Mouse (Mus musculus) forebrain, postnatal 0 days (tissue): Measurements from ENCODE around the gene Bsn. TPM values are rescaled to one million over a fixed set of nuclear protein-coding genes. Genes with fewer than 3 reads are reported as not detected.
A peak's percentile ranks its signal among the peaks of the same experiment; 100 is the strongest.

Experiments used
- ATAC-seq: fragments of 200-750 bp; cut with Nextera tagmentation; 2 replicates; pipeline ENCODE4 v1.8.0; 2017; ENCODE audit warnings: mild to moderate bottlenecking, moderate library complexity
- DNase-seq: peaks from one replicate; pipeline ENCODE4 v3.0.0-alpha.2; 2015
- H3K27ac ChIP-seq: fragments of 300-500 bp; sonication (generic); 2 replicates; pipeline ENCODE4 v1.5.1; 2014; ENCODE audit warnings: low read depth, mild to moderate bottlenecking, antibody characterized with exemption, low read length, moderate library complexity, mixed read lengths
- H3K27me3 ChIP-seq: fragments of 300-500 bp; sonication (generic); 2 replicates; pipeline ENCODE4 v1.6.1; 2014; ENCODE audit warnings: mild to moderate bottlenecking, low read length, mixed read lengths; ENCODE audit not compliant: insufficient read depth
- H3K36me3 ChIP-seq: fragments of 300-500 bp; sonication (generic); 2 replicates; pipeline ENCODE4 v1.6.1; 2014; ENCODE audit warnings: mild to moderate bottlenecking, moderate library complexity; ENCODE audit not compliant: insufficient read depth
- H3K4me1 ChIP-seq: fragments of 300-500 bp; sonication (generic); 2 replicates; pipeline ENCODE4 v1.6.1; 2014; ENCODE audit warnings: antibody characterized with exemption; ENCODE audit not compliant: insufficient read depth
- H3K4me2 ChIP-seq: fragments of 300-500 bp; sonication (generic); 2 replicates; pipeline ENCODE4 v1.6.1; 2014; ENCODE audit warnings: low read depth, mild to moderate bottlenecking, moderate library complexity
- H3K4me3 ChIP-seq: fragments of 300-500 bp; sonication (generic); 2 replicates; pipeline ENCODE4 v1.5.1; 2014; ENCODE audit warnings: low read depth, low read length, mixed read lengths
- H3K9ac ChIP-seq: fragments of 300-500 bp; sonication (generic); 2 replicates; pipeline ENCODE4 v1.6.1; 2014; ENCODE audit warnings: mild to moderate bottlenecking
- H3K9me3 ChIP-seq: fragments of 300-500 bp; sonication (generic); 2 replicates; pipeline ENCODE4 v1.6.1; 2016; ENCODE audit warnings: low read length
- CTCF ChIP-seq: sonication (generic); IDR thresholded peaks from 2 replicates; pipeline ENCODE4 v1.5.1; 2016; ENCODE audit warnings: antibody characterized with exemption, control low read depth, low read depth
- WGBS: fragments of 180-500 bp; shearing (Covaris S2); extraction: QIAGEN DNeasy Blood & Tissue Kit; methylation state at CpG from one replicate; pipeline ENCODE4 v1.1.7; 2014; 5-methylcytosine and 5-hydroxymethylcytosine counted together
- polyA plus RNA-seq: library from polyadenylated mRNA; unstranded; fragments of >200 nt; fragmentation: Nextera tagmentation; extraction: Ambion mirVana; gene quantifications from 2 replicates; pipeline ENCODE4 v1.2.1, GENCODE M21; 2015
- total RNA-seq: library from RNA; depleted of rRNA; stranded (reverse); fragments of >200 nt; gene quantifications from 2 replicates; pipeline ENCODE4 v1.2.3, GENCODE M21; 2014; rRNA removed

Bsn gene
- total RNA-seq = 27.4 and 34.1 TPM in 2 replicates
- polyA plus RNA-seq = 3.0 and 5.5 TPM in 2 replicates

DNA sequence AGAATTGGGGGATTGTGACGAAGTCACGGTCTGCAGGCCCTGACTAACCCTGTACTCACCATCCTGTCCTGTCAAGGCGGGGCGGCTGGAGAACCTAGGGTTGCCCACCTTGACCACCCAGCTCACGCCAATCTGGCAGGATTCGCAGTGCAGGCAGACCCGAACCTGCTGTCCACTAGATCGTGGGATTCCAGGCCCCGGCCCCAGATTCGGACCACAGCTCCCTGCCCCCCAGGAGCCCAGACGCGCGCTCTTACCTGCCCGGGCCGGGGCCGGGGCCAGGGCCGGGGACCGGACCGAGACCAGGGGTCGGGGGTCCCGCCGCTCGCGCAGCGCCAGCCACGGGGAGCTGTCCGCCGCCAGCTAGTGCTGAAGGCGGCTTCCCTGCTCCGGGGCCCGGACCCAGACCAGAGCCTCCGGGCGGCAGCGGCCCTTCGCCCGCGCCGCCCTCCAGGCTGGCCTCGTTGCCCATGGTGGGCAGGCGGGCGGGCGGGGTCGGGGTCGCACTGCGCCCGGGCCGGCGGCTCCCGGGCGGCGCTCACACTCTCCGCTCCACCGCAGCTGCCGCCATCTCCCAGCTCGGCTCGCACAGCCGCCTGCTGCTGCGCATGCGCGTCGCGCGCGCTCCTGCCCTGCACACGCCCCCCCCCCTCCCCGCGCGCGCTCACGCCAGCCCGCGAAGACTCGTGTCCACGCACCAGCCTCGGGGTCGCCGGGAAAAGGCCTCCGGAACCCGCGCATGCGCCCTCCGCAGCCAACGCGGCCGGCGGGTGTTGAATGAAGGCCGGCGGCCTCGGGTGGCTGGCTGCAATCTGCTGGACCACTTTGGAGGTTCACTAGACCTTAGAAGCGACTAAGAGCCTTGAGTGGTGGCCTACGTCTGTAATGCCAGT is at the start of gene Bsn:
Bsn (minus strand) TSS at position 598 of the 893 bp plus-strand sequence.
- Histone ChIP-seq H3K4me2 (peak within 1 kb of the TSS; percentile 83), H3K27ac (peak within 1 kb of the TSS; percentile 74), H3K4me3 (peak within 1 kb of the TSS; percentile 98), H3K4me1 (peaks cover 8% of the 10 kb centered on the region; the same call in 1 of the 2 replicates), H3K9me3 (no peaks in the 10 kb centered on the region), H3K36me3 (no peaks in the 10 kb centered on the region), H3K27me3 (no peaks in the 10 kb centered on the region), H3K9ac (peak within 1 kb of the TSS; percentile 93)
- DNase-seq = peak; percentile 92
- ATAC-seq = peak; percentile 91
- TF ChIP-seq CTCF = no peak
- WGBS = 2% methylated on average over 88 of the region's 91 CpGs

DNA sequence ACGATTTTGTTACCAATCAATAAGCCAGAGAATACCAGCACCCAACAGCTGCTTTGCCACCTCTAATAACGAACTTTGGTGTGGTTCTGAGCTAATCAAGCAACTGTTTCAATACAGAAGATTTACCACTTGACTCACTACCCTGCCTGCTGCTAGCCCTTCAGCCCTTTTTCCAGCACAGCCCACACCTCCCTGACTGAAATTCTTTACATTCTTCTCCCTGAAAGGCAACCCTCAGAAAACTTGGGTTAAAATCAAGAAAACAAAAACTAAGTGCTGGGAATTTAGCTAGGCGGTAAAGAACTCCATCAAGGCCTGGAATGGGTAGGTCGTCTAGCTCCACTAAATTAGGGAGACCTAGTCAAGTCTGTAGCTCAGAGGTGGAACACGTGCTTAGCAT is 49.8 kb upstream of the Bsn start:
- Histone ChIP-seq H3K4me3 (no peak overlapping the region), H3K4me1 (no peaks in the 10 kb centered on the region), H3K36me3 (0 out of 2 replicates have a peak, but pooled peaks cover 13% of the 10 kb centered on the region), H3K4me2 (no peak overlapping the region), H3K27me3 (no peaks in the 10 kb centered on the region), H3K27ac (no peak overlapping the region), H3K9me3 (no peaks in the 10 kb centered on the region), H3K9ac (no peak overlapping the region)
- TF ChIP-seq CTCF = no peak
- no peak for ATAC-seq
- WGBS = 70% methylated on average over 5 of the region's 5 CpGs
- DNase-seq = no peak

DNA sequence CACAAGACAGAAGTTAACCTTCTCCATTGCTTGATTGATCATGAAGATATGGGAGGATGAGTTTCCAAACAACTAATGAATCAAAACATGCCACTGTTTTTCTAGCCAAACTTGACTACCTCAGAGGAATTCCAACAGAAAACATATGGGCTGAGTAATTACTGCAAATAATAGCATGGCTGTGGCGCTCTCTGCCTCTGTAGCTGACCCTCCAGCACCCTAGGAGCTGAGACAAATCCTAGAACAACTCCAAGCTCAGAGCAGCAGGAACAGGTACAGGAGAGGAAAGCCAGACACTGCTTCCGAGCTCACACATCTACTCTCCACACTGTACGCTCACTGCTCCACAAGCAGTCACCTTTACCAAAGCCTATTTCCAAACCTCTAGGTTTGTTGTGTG is 48.6 kb upstream of the Bsn start:
- Histone ChIP-seq H3K4me2 (no peak overlapping the region), H3K4me1 (no peaks in the 10 kb centered on the region), H3K9ac (no peak overlapping the region), H3K9me3 (no peaks in the 10 kb centered on the region), H3K36me3 (peaks cover 15% of the 10 kb centered on the region; the same call in 1 of the 2 replicates), H3K27ac (no peak overlapping the region), H3K27me3 (no peaks in the 10 kb centered on the region), H3K4me3 (no peak overlapping the region)
- TF ChIP-seq CTCF = no peak
- DNase-seq = no peak
- ATAC-seq = no peak
- WGBS = 86% methylated on average over 3 of the region's 3 CpGs

DNA sequence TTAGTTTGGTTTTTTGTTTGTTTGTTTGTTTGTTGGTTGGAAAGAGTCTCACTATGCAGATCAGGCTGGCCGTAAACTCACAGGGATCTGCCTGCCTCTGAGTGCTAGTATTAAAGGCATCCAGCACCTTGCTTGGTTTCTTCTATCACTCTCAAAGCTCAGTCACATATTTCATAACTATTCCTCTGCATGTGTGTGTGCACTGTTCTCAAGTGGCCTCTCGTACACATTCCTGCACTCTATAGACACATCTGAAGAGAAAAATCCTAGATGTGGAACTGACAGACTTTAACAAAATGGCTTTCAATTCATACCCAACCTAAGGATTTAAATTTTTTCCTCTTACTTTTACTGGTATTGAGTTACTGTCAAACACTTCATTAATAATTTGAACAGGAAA is 48.2 kb upstream of the Bsn start:
- Histone ChIP-seq H3K9ac (no peak overlapping the region), H3K9me3 (no peaks in the 10 kb centered on the region), H3K27ac (no peak overlapping the region), H3K4me3 (no peak overlapping the region), H3K4me2 (no peak overlapping the region), H3K27me3 (no peaks in the 10 kb centered on the region), H3K4me1 (no peaks in the 10 kb centered on the region), H3K36me3 (peaks cover 15% of the 10 kb centered on the region; the same call in 1 of the 2 replicates)
- DNase-seq (no peak), ATAC-seq (no peak)
- TF ChIP-seq CTCF = no peak
- WGBS = 89% methylated on average over 2 of the region's 2 CpGs

DNA sequence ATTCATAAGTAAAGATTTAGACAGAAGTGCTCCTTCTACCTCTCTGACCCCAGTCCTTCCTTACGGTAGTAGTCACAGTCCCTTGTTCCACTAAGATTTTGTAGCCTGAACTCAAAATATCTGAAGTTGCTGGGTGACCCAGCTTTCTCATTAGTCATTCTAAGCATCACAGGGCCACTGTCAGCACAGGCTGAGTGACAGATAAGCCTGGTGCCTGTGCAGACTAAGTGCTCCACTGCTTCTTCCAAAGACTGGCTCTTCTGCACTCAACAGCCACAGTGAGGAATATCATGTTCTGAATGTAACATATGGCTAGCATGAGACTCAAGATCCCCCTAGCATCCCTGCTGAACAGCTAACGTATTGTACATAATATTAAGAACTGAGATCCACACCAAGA is 44.5 kb upstream of the Bsn start:
- H3K9ac ChIP-seq = no peak overlapping the region
- ATAC-seq (no peak), DNase-seq (no peak)
- no peak overlapping the region for H3K4me3 ChIP-seq
- H3K4me1 ChIP-seq = no peaks in the 10 kb centered on the region
- H3K36me3 ChIP-seq = peaks cover 12% of the 10 kb centered on the region
- no peaks in the 10 kb centered on the region for H3K9me3 ChIP-seq
- 76% methylated on average over 2 of the region's 2 CpGs for WGBS
- no peak overlapping the region for H3K27ac ChIP-seq
- TF ChIP-seq CTCF = no peak
- H3K27me3 ChIP-seq = no peaks in the 10 kb centered on the region
- no peak overlapping the region for H3K4me2 ChIP-seq

DNA sequence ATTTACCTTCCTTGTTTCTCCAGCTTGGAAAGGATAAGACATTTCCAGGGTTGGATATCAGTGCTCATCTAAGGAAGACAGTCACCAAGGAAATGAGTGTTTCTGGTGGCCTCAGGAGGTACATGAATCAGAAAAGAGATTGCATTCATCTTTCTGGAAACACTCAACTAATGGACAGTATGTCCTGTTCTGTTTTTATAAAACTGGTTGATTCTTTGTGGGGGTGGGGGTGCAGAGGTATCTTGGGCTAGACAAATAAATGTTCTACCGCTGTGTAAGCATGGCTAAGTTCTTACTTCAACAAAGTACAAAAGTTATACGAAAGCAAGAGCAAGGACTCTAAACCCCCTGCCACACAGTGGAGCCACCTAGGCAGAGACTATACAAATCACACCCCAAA is 42.7 kb upstream of the Bsn start:
- H3K36me3 ChIP-seq = peaks cover 12% of the 10 kb centered on the region
- H3K9me3 ChIP-seq = no peaks in the 10 kb centered on the region
- DNase-seq = no peak
- H3K27me3 ChIP-seq = no peaks in the 10 kb centered on the region
- no peak overlapping the region for H3K4me2 ChIP-seq
- 88% methylated on average over 2 of the region's 2 CpGs for WGBS
- no peak overlapping the region for H3K9ac ChIP-seq
- no peak for ATAC-seq
- H3K4me3 ChIP-seq = no peak overlapping the region
- TF ChIP-seq CTCF = no peak
- no peak overlapping the region for H3K27ac ChIP-seq
- H3K4me1 ChIP-seq = no peaks in the 10 kb centered on the region

DNA sequence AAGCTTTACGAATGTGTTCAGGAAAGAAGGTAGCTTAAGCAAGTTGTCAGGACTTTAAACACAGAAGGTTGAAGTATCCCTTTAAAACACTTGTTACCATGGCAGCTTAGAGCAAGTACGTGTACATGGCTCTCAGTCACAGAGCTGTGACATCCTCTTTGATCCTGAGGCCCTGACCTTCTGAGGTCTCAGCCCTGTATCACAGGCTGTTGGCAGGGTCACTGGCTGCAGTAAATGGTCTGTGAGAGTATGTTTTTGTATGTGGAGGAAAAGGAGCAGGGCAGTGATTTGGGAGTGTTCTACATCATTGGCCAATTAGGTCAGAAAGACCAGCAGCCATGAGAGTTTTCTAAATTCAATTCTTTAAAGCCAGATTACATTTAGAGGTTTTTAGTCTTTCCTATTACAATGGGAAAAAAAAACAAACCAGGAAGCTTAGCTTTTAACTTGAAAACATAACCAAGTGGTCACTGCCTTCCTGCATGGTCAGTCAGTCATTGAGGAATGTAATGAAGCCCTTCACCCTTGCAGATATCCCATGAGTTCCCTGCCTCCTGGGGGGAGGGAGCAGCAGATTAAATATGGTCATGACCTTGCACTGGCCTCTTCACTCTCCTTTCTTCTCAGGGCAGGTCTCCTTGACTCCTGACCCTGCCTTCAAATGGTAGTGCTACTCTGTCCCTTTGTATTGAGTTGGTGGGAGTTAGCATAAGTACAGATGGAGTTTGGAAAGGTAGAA is 37.9 kb upstream of the Bsn start:
- no peak overlapping the region for H3K27ac ChIP-seq
- H3K4me2 ChIP-seq = no peak overlapping the region
- DNase-seq = no peak
- H3K9me3 ChIP-seq = no peaks in the 10 kb centered on the region
- H3K9ac ChIP-seq = no peak overlapping the region
- 65% methylated on average over 2 of the region's 2 CpGs for WGBS
- no peaks in the 10 kb centered on the region for H3K27me3 ChIP-seq
- ATAC-seq = no peak
- H3K4me3 ChIP-seq = no peak overlapping the region
- H3K36me3 ChIP-seq = no peaks in the 10 kb centered on the region; the same call in none of the 2 replicates
- H3K4me1 ChIP-seq = no peaks in the 10 kb centered on the region
- no peak for TF ChIP-seq CTCF
